Mouse (Mus musculus): ENCODE results near the gene Sbf2. TPM values are rescaled to one million over a fixed set of nuclear protein-coding genes. Genes with fewer than 3 reads are reported as not detected.
"Not testable (repeated sequence)": the region's sequence is repeated elsewhere in the genome, so short reads cannot be mapped to it uniquely, and the experiment has no call there.

Gene Sbf2
- polyA plus RNA-seq, 1 experiment from 2014 or later, result 31.6 TPM

GRCm38 (mm10) chr7:110555260-110555659 lies 59.5 kb downstream of the Sbf2 start:
- H3K4me1 ChIP-seq, result peaks cover 9% of the 10 kb centered on the region
- ATAC-seq (ENCODE audit: insufficient number of reproducible peaks, insufficient read depth, low FRiP score, low TSS enrichment, low read depth), result no peak
- no peaks in the 10 kb centered on the region for H3K27me3 ChIP-seq
- peaks cover 5% of the 10 kb centered on the region; the same call in 1 of the 2 replicates for H3K36me3 ChIP-seq
- no peaks in the 10 kb centered on the region for H3K9me3 ChIP-seq
- no peak overlapping the region for H3K27ac ChIP-seq
- H3K9ac ChIP-seq, result no peak overlapping the region
- WGBS, result 94% methylated on average over 1 of the region's 1 CpGs
- no peak overlapping the region for H3K4me3 ChIP-seq
- H3K4me2 ChIP-seq, result no peak overlapping the region

GRCm38 (mm10) chr7:110548268-110548667 lies 66.5 kb downstream of the Sbf2 start:
- H3K9me3 ChIP-seq, result no peaks in the 10 kb centered on the region
- H3K27me3 ChIP-seq, result no peaks in the 10 kb centered on the region
- WGBS, result 91% methylated on average over 1 of the region's 1 CpGs
- H3K4me1 ChIP-seq, result no peaks in the 10 kb centered on the region
- no peak overlapping the region for H3K4me2 ChIP-seq
- no peak for ATAC-seq (ENCODE audit: insufficient number of reproducible peaks, insufficient read depth, low FRiP score, low TSS enrichment, low read depth)
- no peak overlapping the region for H3K27ac ChIP-seq
- 0 out of 2 replicates have a peak, but pooled peaks cover 2% of the 10 kb centered on the region for H3K36me3 ChIP-seq
- H3K9ac ChIP-seq, result no peak overlapping the region
- no peak overlapping the region for H3K4me3 ChIP-seq

- Histone ChIP-seq H3K4me1 (no peaks in the 10 kb centered on the region), H3K27me3 (no peaks in the 10 kb centered on the region), H3K36me3 (0 out of 2 replicates have a peak, but pooled peaks cover 3% of the 10 kb centered on the region), H3K4me2 (no peak overlapping the region), H3K9ac (no peak overlapping the region), H3K4me3 (no peak overlapping the region), H3K9me3 (no peaks in the 10 kb centered on the region), H3K27ac (no peak overlapping the region)
- ATAC-seq (ENCODE audit: insufficient number of reproducible peaks, insufficient read depth, low FRiP score, low TSS enrichment, low read depth), result no peak
- WGBS, result 91% methylated on average over 6 of the region's 6 CpGs
Observed at GRCm38 (mm10) chr7:110543341-110543740, 71.4 kb downstream of the Sbf2 start.

- WGBS, result 39% methylated on average over 2 of the region's 2 CpGs
- Histone ChIP-seq H3K36me3 (0 out of 2 replicates have a peak, but pooled peaks cover 3% of the 10 kb centered on the region), H3K4me2 (no peak overlapping the region), H3K27me3 (no peaks in the 10 kb centered on the region), H3K4me1 (no peaks in the 10 kb centered on the region), H3K9ac (no peak overlapping the region), H3K27ac (no peak overlapping the region), H3K9me3 (no peaks in the 10 kb centered on the region), H3K4me3 (no peak overlapping the region)
- ATAC-seq (ENCODE audit: insufficient number of reproducible peaks, insufficient read depth, low FRiP score, low TSS enrichment, low read depth), result no peak
Observed at GRCm38 (mm10) chr7:110539266-110539665, 75.5 kb downstream of the Sbf2 start.

GRCm38 (mm10) chr7:110530295-110530694 lies 84.4 kb downstream of the Sbf2 start:
- not testable (repeated sequence) for H3K36me3 ChIP-seq; H3K9me3 ChIP-seq; ATAC-seq (ENCODE audit: insufficient number of reproducible peaks, insufficient read depth, low FRiP score, low TSS enrichment, low read depth); H3K27me3 ChIP-seq; H3K27ac ChIP-seq; H3K9ac ChIP-seq; H3K4me1 ChIP-seq; H3K4me2 ChIP-seq; H3K4me3 ChIP-seq

GRCm38 (mm10) chr7:110525090-110525775 lies 89.5 kb downstream of the Sbf2 start:
- no peak overlapping the region for H3K4me2 ChIP-seq
- H3K27me3 ChIP-seq, result no peaks in the 10 kb centered on the region
- H3K36me3 ChIP-seq, result no peaks in the 10 kb centered on the region
- peaks cover 5% of the 10 kb centered on the region for H3K4me1 ChIP-seq
- H3K4me3 ChIP-seq, result no peak overlapping the region
- no peak overlapping the region for H3K27ac ChIP-seq
- no peak for ATAC-seq (ENCODE audit: insufficient number of reproducible peaks, insufficient read depth, low FRiP score, low TSS enrichment, low read depth)
- 33% methylated on average over 1 of the region's 1 CpGs for WGBS
- H3K9ac ChIP-seq, result no peak overlapping the region
- H3K9me3 ChIP-seq, result no peaks in the 10 kb centered on the region

- Histone ChIP-seq H3K36me3 (no peaks in the 10 kb centered on the region), H3K27me3 (no peaks in the 10 kb centered on the region), H3K4me3 (no peak overlapping the region), H3K4me2 (no peak overlapping the region), H3K9me3 (peaks cover 3% of the 10 kb centered on the region; the same call in 1 of the 2 replicates), H3K27ac (no peak overlapping the region), H3K9ac (no peak overlapping the region), H3K4me1 (peaks cover 4% of the 10 kb centered on the region; the same call in 1 of the 2 replicates)
- WGBS, result 57% methylated on average over 2 of the region's 2 CpGs
- no peak for ATAC-seq (ENCODE audit: insufficient number of reproducible peaks, insufficient read depth, low FRiP score, low TSS enrichment, low read depth)
Observed at GRCm38 (mm10) chr7:110516241-110517220, 98.2 kb downstream of the Sbf2 start.

GRCm38 (mm10) chr7:110514131-110514530 lies 100.6 kb downstream of the Sbf2 start:
- no peak overlapping the region for H3K4me3 ChIP-seq
- H3K9ac ChIP-seq, result no peak overlapping the region
- no peak overlapping the region for H3K27ac ChIP-seq
- H3K9me3 ChIP-seq, result peaks cover 3% of the 10 kb centered on the region; the same call in 1 of the 2 replicates
- H3K4me2 ChIP-seq, result no peak overlapping the region
- H3K4me1 ChIP-seq, result peaks cover 4% of the 10 kb centered on the region; the same call in 1 of the 2 replicates
- no peaks in the 10 kb centered on the region for H3K27me3 ChIP-seq
- H3K36me3 ChIP-seq, result no peaks in the 10 kb centered on the region
- no peak for ATAC-seq (ENCODE audit: insufficient number of reproducible peaks, insufficient read depth, low FRiP score, low TSS enrichment, low read depth)

GRCm38 (mm10) chr7:110498653-110499052 lies 116.1 kb downstream of the Sbf2 start:
- Histone ChIP-seq H3K9ac (no peak overlapping the region), H3K27ac (no peak overlapping the region), H3K4me2 (no peak overlapping the region), H3K9me3 (no peaks in the 10 kb centered on the region), H3K4me3 (no peak overlapping the region), H3K4me1 (no peaks in the 10 kb centered on the region), H3K27me3 (no peaks in the 10 kb centered on the region), H3K36me3 (no peaks in the 10 kb centered on the region)
- WGBS, result 87% methylated on average over 1 of the region's 1 CpGs
- ATAC-seq (ENCODE audit: insufficient number of reproducible peaks, insufficient read depth, low FRiP score, low TSS enrichment, low read depth), result no peak

- Histone ChIP-seq H3K9ac (no peak overlapping the region), H3K27me3 (no peaks in the 10 kb centered on the region), H3K4me1 (no peaks in the 10 kb centered on the region), H3K4me2 (no peak overlapping the region), H3K27ac (no peak overlapping the region), H3K4me3 (no peak overlapping the region), H3K36me3 (no peaks in the 10 kb centered on the region), H3K9me3 (no peaks in the 10 kb centered on the region)
- 91% methylated on average over 5 of the region's 5 CpGs for WGBS
- ATAC-seq (ENCODE audit: insufficient number of reproducible peaks, insufficient read depth, low FRiP score, low TSS enrichment, low read depth), result no peak
Observed at GRCm38 (mm10) chr7:110491038-110491437, 123.7 kb downstream of the Sbf2 start.

GRCm38 (mm10) chr7:110485051-110485450 lies 129.7 kb downstream of the Sbf2 start:
- no peaks in the 10 kb centered on the region for H3K9me3 ChIP-seq
- H3K27ac ChIP-seq, result no peak overlapping the region
- no peak overlapping the region for H3K9ac ChIP-seq
- H3K4me1 ChIP-seq, result no peaks in the 10 kb centered on the region
- no peak for ATAC-seq (ENCODE audit: insufficient number of reproducible peaks, insufficient read depth, low FRiP score, low TSS enrichment, low read depth)
- 82% methylated on average over 5 of the region's 5 CpGs for WGBS
- H3K36me3 ChIP-seq, result peaks cover 5% of the 10 kb centered on the region
- H3K4me2 ChIP-seq, result no peak overlapping the region
- no peaks in the 10 kb centered on the region for H3K27me3 ChIP-seq
- no peak overlapping the region for H3K4me3 ChIP-seq

All from embryonic facial prominence, embryonic 13.5 days (tissue).